8 mouse cellular contexts compared by ENCODE assay signal in genomic region chr12:41438446-41438845, GRCm38 (mm10). TPM values are rescaled to one million over a fixed set of nuclear protein-coding genes. Genes with fewer than 3 reads are reported as not detected.
DNase-seq lines count a peak whose midpoint lies in the region; ATAC-seq and TF ChIP-seq lines count a peak whose summit lies in the region.

No protein-coding gene starts in this region.

- no peak overlapping the region for H3K27ac ChIP-seq in midbrain, embryonic 14.5 days (replicated peaks; ENCODE audit: low read depth, low read length)
- H3K27ac ChIP-seq in midbrain, embryonic 16.5 days (ENCODE audit: low read length): no peak overlapping the region
- no peak overlapping the region for H3K27ac ChIP-seq in lung, postnatal 0 days (ENCODE audit: low read length)

- H3K4me2 ChIP-seq in midbrain, embryonic 14.5 days (ENCODE audit: low read length): no peak overlapping the region
- H3K4me2 ChIP-seq in midbrain, embryonic 16.5 days (ENCODE audit: low read length): no peak overlapping the region
- no peak overlapping the region for H3K4me2 ChIP-seq in lung, postnatal 0 days (replicated peaks; ENCODE audit: low read depth, low read length)

- DNase-seq in midbrain, embryonic 14.5 days: peak; percentile 47
- DNase-seq in cerebellum, adult 9-10 months: peak; percentile 31
- DNase-seq in heart, postnatal 14 days: peak; percentile 3 to 14
- no peak for DNase-seq in lung, postnatal 0 days (ENCODE audit: low spot score)
- DNase-seq in urinary bladder, postnatal 4 days (ENCODE audit: low spot score in 2 of 2): no peak
- DNase-seq in spleen, postnatal 36 days (ENCODE audit: low spot score in 2 of 2): no peak
- DNase-seq in frontal cortex, adult 2 months (ENCODE audit: extremely low spot score in 1 of 2, low spot score in 1 of 2): no peak

- no peak for ATAC-seq in midbrain, embryonic 14.5 days (ENCODE audit: low FRiP score, low TSS enrichment)
- no peak for ATAC-seq in midbrain, embryonic 16.5 days
- peak; percentile 62 for ATAC-seq in lung, postnatal 0 days

- no peaks in the 10 kb centered on the region for H3K9me3 ChIP-seq in midbrain, embryonic 14.5 days (ENCODE audit: control insufficient read depth, low read length)
- no peaks in the 10 kb centered on the region for H3K9me3 ChIP-seq in midbrain, embryonic 16.5 days (replicated peaks; ENCODE audit: control insufficient read depth, low read length, poor library complexity, severe bottlenecking)
- no peaks in the 10 kb centered on the region for H3K9me3 ChIP-seq in lung, postnatal 0 days (ENCODE audit: low read length)

- H3K27me3 ChIP-seq in midbrain, embryonic 14.5 days (ENCODE audit: control insufficient read depth, insufficient read depth, low read length): no peaks in the 10 kb centered on the region
- H3K27me3 ChIP-seq in midbrain, embryonic 16.5 days (ENCODE audit: control insufficient read depth, insufficient read depth, low read depth, low read length): no peaks in the 10 kb centered on the region
- H3K27me3 ChIP-seq in lung, postnatal 0 days (replicated peaks; ENCODE audit: insufficient read depth, low read length): no peaks in the 10 kb centered on the region

- TF ChIP-seq CTCF in lung, postnatal 0 days (IDR thresholded peaks at IDR 0.05): no peak

- H3K36me3 ChIP-seq in midbrain, embryonic 14.5 days (ENCODE audit: control insufficient read depth, insufficient read depth, low read length): no peaks in the 10 kb centered on the region
- no peaks in the 10 kb centered on the region for H3K36me3 ChIP-seq in midbrain, embryonic 16.5 days (ENCODE audit: control insufficient read depth, insufficient read depth, low read length)
- H3K36me3 ChIP-seq in lung, postnatal 0 days (ENCODE audit: insufficient read depth, low read length): no peaks in the 10 kb centered on the region

- H3K4me3 ChIP-seq in midbrain, embryonic 14.5 days (replicated peaks; ENCODE audit: low read depth, low read length): no peak overlapping the region
- H3K4me3 ChIP-seq in midbrain, embryonic 16.5 days (ENCODE audit: low read depth, low read length): no peak overlapping the region
- H3K4me3 ChIP-seq in lung, postnatal 0 days (ENCODE audit: low read depth, low read length): no peak overlapping the region

- no peak for TF ChIP-seq EP300 in lung, postnatal 0 days (IDR thresholded peaks at IDR 0.05)

- 67% methylated on average over 4 of the region's 4 CpGs for WGBS in midbrain, embryonic 14.5 days
- 57% methylated on average over 4 of the region's 4 CpGs for WGBS in midbrain, embryonic 16.5 days
- WGBS in lung, postnatal 0 days: 33% methylated on average over 4 of the region's 4 CpGs

- intact Hi-C loops in heart, postnatal 14 days (cut with DNase I): no loop called here

- H3K4me1 ChIP-seq in midbrain, embryonic 14.5 days (ENCODE audit: control insufficient read depth, insufficient read depth, low read length): no peaks in the 10 kb centered on the region
- H3K4me1 ChIP-seq in midbrain, embryonic 16.5 days (ENCODE audit: control insufficient read depth, insufficient read depth, low read length): no peaks in the 10 kb centered on the region
- 0 out of 2 replicates have a peak, but pooled peaks cover 6% of the 10 kb centered on the region for H3K4me1 ChIP-seq in lung, postnatal 0 days (ENCODE audit: insufficient read depth, low read depth, low read length)

- H3K9ac ChIP-seq in midbrain, embryonic 14.5 days (replicated peaks; ENCODE audit: low read length): no peak overlapping the region
- H3K9ac ChIP-seq in midbrain, embryonic 16.5 days (ENCODE audit: low read depth, low read length): no peak overlapping the region
- no peak overlapping the region for H3K9ac ChIP-seq in lung, postnatal 0 days (replicated peaks; ENCODE audit: low read depth)

RNA-seq across cellular contexts. Expression of gene Lrrn3, which starts 47.8 kb away (rescaled TPM):
- polyA plus RNA-seq in midbrain, embryonic 14.5 days (2014; fragmentation: Nextera tagmentation; extraction: Ambion mirVana): 105 and 118 TPM in 2 replicates
- 114 and 122 TPM in 2 replicates for polyA plus RNA-seq in midbrain, embryonic 16.5 days (2015; fragmentation: Nextera tagmentation; extraction: Ambion mirVana)
- total RNA-seq in heart, postnatal 14 days (2021): under 1 TPM; 0.07 to 0.14 TPM
- 2.8 and 3.3 TPM in 2 replicates for polyA plus RNA-seq in lung, postnatal 0 days (2015; fragmentation: Nextera tagmentation; extraction: Ambion mirVana)
- polyA plus RNA-seq in frontal cortex, adult 2 months (2012; rRNA removed): 33.6 and 41.7 TPM in 2 replicates

Comparison
In these comparisons a context has a peak if more than half of its experiments do, and no peak if none do; other contexts are left out.
1. DNase-seq: peak in midbrain, embryonic 14.5 days (single experiment), cerebellum, adult 9-10 months (single experiment) and heart, postnatal 14 days (2 of 2); none in lung, postnatal 0 days (single experiment), urinary bladder, postnatal 4 days (0 of 2), spleen, postnatal 36 days (0 of 2) and frontal cortex, adult 2 months (0 of 2).